Mouse (Mus musculus) spleen, embryonic (tissue): ENCODE data around the gene Pde4b.

Source experiments
- CTCF ChIA-PET: fragments of 350-600 bp; sonication (Branson Sonifier 250); formaldehyde crosslinking; loops from one replicate; lab custom pipeline; 2022; lab: Charles Lee

The Pde4b gene

GRCm38 (mm10) chr4:102593631-102594030 is 506.3 kb downstream of the Pde4b start:
- CTCF ChIA-PET: interaction anchor here (0.6 kb wide), 1 partner anchor 29 kb away, joined by 3 read pairs; no protein-coding TSS in a partner anchor

GRCm38 (mm10) chr4:102594506-102594905 is 507.2 kb downstream of the Pde4b start:
- CTCF ChIA-PET: no interaction called here

- CTCF ChIA-PET: interaction anchor here (0.7 kb wide), 1 partner anchor 108 kb away, joined by 3 read pairs; no protein-coding TSS in a partner anchor
These were observed 516.6 kb downstream of the Pde4b start for GRCm38 (mm10) chr4:102603968-102604367.

- CTCF ChIA-PET: interaction anchor here (0.5 to 1.1 kb wide), 3 partner anchors 9 to 36 kb away, joined by 3 read pairs; no protein-coding TSS in a partner anchor
These were observed 517.9 kb downstream of the Pde4b start for GRCm38 (mm10) chr4:102605231-102605630.

- CTCF ChIA-PET: interaction anchor here (0.5 to 1.1 kb wide), 2 partner anchors 9 to 15 kb away, joined by 3 read pairs; no protein-coding TSS in a partner anchor
These were observed 518.5 kb downstream of the Pde4b start for GRCm38 (mm10) chr4:102605722-102606341.

- CTCF ChIA-PET: no interaction called here
These were observed 519.5 kb downstream of the Pde4b start for GRCm38 (mm10) chr4:102606825-102607224.

GRCm38 (mm10) chr4:102607744-102608416 is 520.5 kb downstream of the Pde4b start:
- CTCF ChIA-PET: interaction anchor here (0.7 kb wide), 1 partner anchor 8 kb away, joined by 4 read pairs; no protein-coding TSS in a partner anchor

GRCm38 (mm10) chr4:102612596-102612995 is 525.3 kb downstream of the Pde4b start:
- CTCF ChIA-PET: no interaction called here

GRCm38 (mm10) chr4:102617774-102618173 is 530.4 kb downstream of the Pde4b start:
- CTCF ChIA-PET: interaction anchor here (0.5 kb wide), 1 partner anchor 53 kb away, joined by 6 read pairs; no protein-coding TSS in a partner anchor

GRCm38 (mm10) chr4:102618609-102619008 is 531.3 kb downstream of the Pde4b start:
- CTCF ChIA-PET: no interaction called here

GRCm38 (mm10) chr4:102620179-102620910 is 533.0 kb downstream of the Pde4b start:
- CTCF ChIA-PET: interaction anchor here (1.0 kb wide), 1 partner anchor 11 kb away, joined by 6 read pairs; no protein-coding TSS in a partner anchor

- CTCF ChIA-PET: no interaction called here
These were observed 533.8 kb downstream of the Pde4b start for GRCm38 (mm10) chr4:102621120-102621519.

- CTCF ChIA-PET: no interaction called here
These were observed 535.6 kb downstream of the Pde4b start for GRCm38 (mm10) chr4:102622977-102623376.

- CTCF ChIA-PET: interaction anchor here (0.6 kb wide), 1 partner anchor 347 kb away, joined by 5 read pairs; no protein-coding TSS in a partner anchor
These were observed 536.7 kb downstream of the Pde4b start for GRCm38 (mm10) chr4:102623789-102624611.

- CTCF ChIA-PET: no interaction called here
These were observed 537.6 kb downstream of the Pde4b start for GRCm38 (mm10) chr4:102624937-102625336.

- CTCF ChIA-PET: no interaction called here
These were observed 540.5 kb downstream of the Pde4b start for GRCm38 (mm10) chr4:102627799-102628198.

- CTCF ChIA-PET: interaction anchor here (0.5 kb wide), 1 partner anchor 73 kb away, joined by 3 read pairs; no protein-coding TSS in a partner anchor
These were observed 542.3 kb downstream of the Pde4b start for GRCm38 (mm10) chr4:102629621-102630020.

- CTCF ChIA-PET: interaction anchor here (0.6 kb wide), 1 partner anchor 13 kb away, joined by 6 read pairs; no protein-coding TSS in a partner anchor
These were observed 542.9 kb downstream of the Pde4b start for GRCm38 (mm10) chr4:102630261-102630660.

- CTCF ChIA-PET: no interaction called here
These were observed 544.3 kb downstream of the Pde4b start for GRCm38 (mm10) chr4:102631624-102632023.

GRCm38 (mm10) chr4:102633241-102633640 is 545.9 kb downstream of the Pde4b start:
- CTCF ChIA-PET: no interaction called here

GRCm38 (mm10) chr4:102635258-102635657 is 547.9 kb downstream of the Pde4b start:
- CTCF ChIA-PET: no interaction called here
